In the genomic region with DNA sequence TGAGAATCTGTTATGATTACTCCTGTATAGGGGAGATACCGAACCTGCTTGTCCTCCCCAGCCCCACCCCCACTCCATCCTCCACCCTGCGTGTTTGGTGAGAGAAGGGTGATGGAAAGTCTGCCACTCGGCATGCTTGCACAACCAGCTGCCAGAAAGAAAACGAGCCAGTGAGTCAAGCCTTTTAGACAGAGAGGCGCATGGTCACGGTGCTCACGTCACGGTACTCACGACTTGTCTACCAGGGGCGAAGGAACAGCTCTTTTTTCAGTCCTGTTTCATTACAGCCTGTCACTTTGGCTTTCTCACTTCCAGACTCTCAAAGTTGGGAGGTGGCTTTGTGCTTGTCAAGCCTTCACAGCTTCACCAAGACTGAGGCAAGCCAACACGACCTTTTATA, we compare ENCODE assay signal across 8 mouse cellular contexts. TPM values are rescaled to one million over a fixed set of nuclear protein-coding genes. Genes with fewer than 3 reads are reported as not detected.
DNase-seq lines count a peak whose midpoint lies in the region; ATAC-seq and TF ChIP-seq lines count a peak whose summit lies in the region.

No protein-coding gene starts in this region.

- DNase-seq in heart, postnatal 25 days (ENCODE audit: low spot score), result no peak
- peak; percentile 15 for DNase-seq in right cerebral cortex, postnatal 14 days
- no peak for DNase-seq in thymus, postnatal 36 days

- no peaks in the 10 kb centered on the region for H3K27me3 ChIP-seq in heart, embryonic 15.5 days
- no peaks in the 10 kb centered on the region for H3K27me3 ChIP-seq in intestine, embryonic 16.5 days (replicated peaks; ENCODE audit: control insufficient read depth, insufficient read depth, low read length)
- no peaks in the 10 kb centered on the region for H3K27me3 ChIP-seq in liver, embryonic 15.5 days

- H3K4me1 ChIP-seq in heart, embryonic 15.5 days (replicated peaks), result 0 out of 2 replicates have a peak, but pooled peaks cover 8% of the 10 kb centered on the region
- peaks cover 5% of the 10 kb centered on the region; the same call in 1 of the 2 replicates for H3K4me1 ChIP-seq in cortical plate, adult 2 months (ENCODE audit: control insufficient read depth, insufficient read depth, low read length)
- H3K4me1 ChIP-seq in intestine, embryonic 16.5 days (ENCODE audit: control insufficient read depth, insufficient read depth, low read length), result no peaks in the 10 kb centered on the region
- no peaks in the 10 kb centered on the region for H3K4me1 ChIP-seq in liver, embryonic 15.5 days (replicated peaks)

- intact Hi-C loops in heart, postnatal 25 days (cut with DNase I), result no loop called here

- H3K27ac ChIP-seq in heart, embryonic 15.5 days, result no peak overlapping the region
- H3K27ac ChIP-seq in cortical plate, adult 2 months (ENCODE audit: insufficient read depth, low read length), result no peak overlapping the region
- H3K27ac ChIP-seq in intestine, embryonic 16.5 days (ENCODE audit: low read length), result peak overlapping the region; percentile 96
- H3K27ac ChIP-seq in liver, embryonic 15.5 days (replicated peaks), result no peak overlapping the region; the same call in 1 of the 2 replicates

- TF ChIP-seq POLR2A in cortical plate, adult 2 months (IDR thresholded peaks at IDR 0.05; ENCODE audit: extremely low read depth, insufficient read depth, low read length), result no peak

- no peak for TF ChIP-seq CTCF in cortical plate, adult 2 months (IDR thresholded peaks at IDR 0.05; ENCODE audit: extremely low read depth, insufficient read depth, low read length)

- H3K9ac ChIP-seq in heart, embryonic 15.5 days, result no peak overlapping the region
- peak overlapping the region; percentile 58 for H3K9ac ChIP-seq in intestine, embryonic 16.5 days (ENCODE audit: low read depth, low read length)
- H3K9ac ChIP-seq in liver, embryonic 15.5 days, result no peak overlapping the region

- no peaks in the 10 kb centered on the region for H3K36me3 ChIP-seq in heart, embryonic 15.5 days
- H3K36me3 ChIP-seq in intestine, embryonic 16.5 days (ENCODE audit: control insufficient read depth, insufficient read depth, low read length), result no peaks in the 10 kb centered on the region
- H3K36me3 ChIP-seq in liver, embryonic 15.5 days (replicated peaks), result no peaks in the 10 kb centered on the region

- no peak for ATAC-seq in heart, embryonic 15.5 days (replicated peaks; ENCODE audit: insufficient number of reproducible peaks, insufficient read depth, low FRiP score, low read depth)
- ATAC-seq in intestine, embryonic 16.5 days, result peak; percentile 55
- ATAC-seq in liver, embryonic 15.5 days (ENCODE audit: insufficient read depth), result no peak
- ATAC-seq in granulocyte monocyte progenitor cell, adult 5-6 weeks (replicated peaks; ENCODE audit: poor library complexity, severe bottlenecking), result no peak

- no peak overlapping the region for H3K4me3 ChIP-seq in heart, embryonic 15.5 days
- H3K4me3 ChIP-seq in cortical plate, adult 2 months (ENCODE audit: insufficient read depth, low read length), result peak overlapping the region; percentile 0; the same call in 1 of the 2 replicates
- H3K4me3 ChIP-seq in intestine, embryonic 16.5 days (ENCODE audit: low read length), result peak overlapping the region; percentile 37
- H3K4me3 ChIP-seq in liver, embryonic 15.5 days (replicated peaks), result no peak overlapping the region

- H3K4me2 ChIP-seq in heart, embryonic 15.5 days, result peak overlapping the region; percentile 44
- peak overlapping the region; percentile 54 for H3K4me2 ChIP-seq in intestine, embryonic 16.5 days (ENCODE audit: low read depth, low read length)
- H3K4me2 ChIP-seq in liver, embryonic 15.5 days, result peak overlapping the region; percentile 45

- WGBS in heart, embryonic 15.5 days, result 20% methylated on average over 11 of the region's 11 CpGs
- WGBS in intestine, embryonic 16.5 days, result 29% methylated on average over 11 of the region's 11 CpGs
- 50% methylated on average over 11 of the region's 11 CpGs for WGBS in liver, embryonic 15.5 days (ENCODE audit: insufficient replicate concordance)

- H3K9me3 ChIP-seq in heart, embryonic 15.5 days (replicated peaks), result no peaks in the 10 kb centered on the region
- H3K9me3 ChIP-seq in intestine, embryonic 16.5 days (ENCODE audit: control insufficient read depth, low read length), result no peaks in the 10 kb centered on the region
- H3K9me3 ChIP-seq in liver, embryonic 15.5 days (replicated peaks), result no peaks in the 10 kb centered on the region

RNA-seq across cellular contexts. Expression of a gene that starts 7.2 kb away (rescaled TPM):
- 22.2 and 26.1 TPM in 2 replicates for polyA plus RNA-seq in heart, embryonic 15.5 days (2015; fragmentation: Nextera tagmentation; extraction: Ambion mirVana)
- 10 to 100 TPM; 18.6 to 21.8 TPM for total RNA-seq in heart, postnatal 25 days (2021)
- 28.5 and 28.6 TPM in 2 replicates for polyA plus RNA-seq in cortical plate, adult 2 months (2012; rRNA removed)
- polyA plus RNA-seq in intestine, embryonic 16.5 days (2015; fragmentation: Nextera tagmentation; extraction: Ambion mirVana), result 31.3 and 31.8 TPM in 2 replicates
- polyA plus RNA-seq in liver, embryonic 15.5 days (2015; fragmentation: Nextera tagmentation; extraction: Ambion mirVana), result 4.3 and 5.1 TPM in 2 replicates
- 2.1 and 6.0 TPM in 2 replicates for total RNA-seq in granulocyte monocyte progenitor cell, adult 5-6 weeks (2014; fragmentation: Nextera tagmentation)
- total RNA-seq in granulocyte monocyte progenitor cell, adult 5-6 weeks (2017), result 1.8 TPM in 2 replicates

Comparison
In these comparisons a context has a peak if more than half of its experiments do, and no peak if none do; other contexts are left out.
1. H3K4me3 ChIP-seq: peak in cortical plate, adult 2 months (single experiment) and intestine, embryonic 16.5 days (single experiment); none in heart, embryonic 15.5 days (single experiment) and liver, embryonic 15.5 days (single experiment).
2. Peak in every context shown above with its lines, with median percentiles within 50 percentile points of each other: H3K4me2 ChIP-seq.